Mouse (Mus musculus) limb, embryonic 10.5 days (tissue): ENCODE measurements around the gene Aqp6. TPM values are rescaled to one million over a fixed set of nuclear protein-coding genes. Genes with fewer than 3 reads are reported as not detected.

ENCODE experiments used
- DNase-seq: peaks from one replicate; pipeline ENCODE4 v3.0.0-alpha.2; 2017; ENCODE audit warnings: low spot score
- H3K27ac ChIP-seq: fragments of 300-500 bp; sonication (generic); 2 replicates; pipeline ENCODE4 v1.5.1; 2016; ENCODE audit warnings: mild to moderate bottlenecking
- H3K27me3 ChIP-seq: fragments of 300-500 bp; sonication (generic); 2 replicates; pipeline ENCODE4 v1.6.1; 2016; ENCODE audit warnings: low read depth, mild to moderate bottlenecking; ENCODE audit not compliant: poor library complexity, severe bottlenecking
- H3K36me3 ChIP-seq: fragments of 300-500 bp; sonication (generic); 2 replicates; pipeline ENCODE4 v1.6.1; 2016; ENCODE audit warnings: mild to moderate bottlenecking, moderate library complexity
- H3K4me1 ChIP-seq: fragments of 300-500 bp; sonication (generic); 2 replicates; pipeline ENCODE4 v1.6.1; 2016
- H3K4me3 ChIP-seq: fragments of 300-500 bp; sonication (generic); 2 replicates; pipeline ENCODE4 v1.5.1; 2016; ENCODE audit warnings: mild to moderate bottlenecking, moderate library complexity
- H3K9me3 ChIP-seq: fragments of 300-500 bp; sonication (generic); replicated peaks from 2 replicates; pipeline ENCODE4 v1.6.1; 2016; ENCODE audit warnings: mild to moderate bottlenecking
- WGBS: fragments of 180-500 bp; shearing (Covaris S2); methylation state at CpG from one replicate; pipeline ENCODE4 v1.1.7; 2016; 5-methylcytosine and 5-hydroxymethylcytosine counted together
- polyA plus RNA-seq: library from polyadenylated mRNA; unstranded; fragments of >200 nt; fragmentation: Nextera tagmentation; extraction: Ambion mirVana; gene quantifications from 2 replicates; pipeline ENCODE4 v1.2.1, GENCODE M21; 2016

The Aqp6 gene
- polyA plus RNA-seq, 1 experiment from 2014 or later: not detected

- peaks cover 55% of the 10 kb centered on the region for H3K27me3 ChIP-seq
- 0 out of 2 replicates have a peak overlapping the region, but pooled peaks have one; percentile 14 for H3K27ac ChIP-seq
Observed at GRCm38 (mm10) chr15:99653876-99654275, 52.7 kb downstream of the Aqp6 start.

More at GRCm38 (mm10) chr15:99653876-99654275, 52.7 kb downstream of the Aqp6 start:
- no peaks in the 10 kb centered on the region for H3K36me3 ChIP-seq
- DNase-seq: no peak
- no peaks in the 10 kb centered on the region for H3K9me3 ChIP-seq
- H3K4me3 ChIP-seq: peak overlapping the region; percentile 34
- H3K4me1 ChIP-seq: peaks cover 43% of the 10 kb centered on the region
- 4% methylated on average over 21 of the region's 21 CpGs for WGBS

Other genes starting within 250 kb of the Aqp6 start
- gene Fmnl3, start 230.9 kb upstream of the Aqp6 start, polyA plus RNA-seq: 30.4 and 42.2 TPM in 2 replicates
- gene Tmbim6, start 208.5 kb upstream of the Aqp6 start, polyA plus RNA-seq: 272 and 296 TPM in 2 replicates
- gene Nckap5l, start 143.7 kb upstream of the Aqp6 start, polyA plus RNA-seq: 16.3 and 17.4 TPM in 2 replicates
- gene Bcdin3d, start 126.7 kb upstream of the Aqp6 start, polyA plus RNA-seq: 15.9 and 19.4 TPM in 2 replicates
- 0.26 TPM in 1 of 2 replicates, not detected in the other for gene Faim2, start 73.2 kb upstream of the Aqp6 start, polyA plus RNA-seq
- not detected in 2 replicates for gene Aqp2, start 22.3 kb upstream of the Aqp6 start, polyA plus RNA-seq
- not detected in 2 replicates for gene Aqp5, start 10.6 kb upstream of the Aqp6 start, polyA plus RNA-seq
- gene Racgap1, start 50.3 kb downstream of the Aqp6 start, polyA plus RNA-seq: 128 and 138 TPM in 2 replicates
- gene Asic1, start 69.0 kb downstream of the Aqp6 start, polyA plus RNA-seq: 1.1 TPM in 2 replicates
- 84.0 and 85.8 TPM in 2 replicates for gene Smarcd1, start 100.7 kb downstream of the Aqp6 start, polyA plus RNA-seq
- not detected in 2 replicates for gene Gm17349, start 104.1 kb downstream of the Aqp6 start, polyA plus RNA-seq
- gene Gpd1, start 116.1 kb downstream of the Aqp6 start, polyA plus RNA-seq: 0.29 and 0.59 TPM in 2 replicates
- gene Cox14, start 124.2 kb downstream of the Aqp6 start, polyA plus RNA-seq: 113 and 127 TPM in 2 replicates
- 68.2 and 75.6 TPM in 2 replicates for gene Cers5, start 171.5 kb downstream of the Aqp6 start, polyA plus RNA-seq